Mouse (Mus musculus) thymus, adult 2 months (tissue): ENCODE measurements at regions not wholly inside any gene's neighbourhood (a gene's known extent, or its start where the extent isn't known, plus 50 kb on each side); places are given as distances from the start of the nearest gene placed in this dataset.

Source experiments
- DNase-seq: peaks from one replicate; pipeline ENCODE4 v3.0.0; 2021
- H3K27ac ChIP-seq: fragments of 200-500 bp; 2 replicates; pipeline ENCODE4 v1.5.1; 2012; ENCODE audit warnings: low read length, control low read depth; ENCODE audit not compliant: control insufficient read depth, insufficient read depth
- H3K27me3 ChIP-seq: fragments of 200-500 bp; 2 replicates; pipeline ENCODE4 v1.6.1; 2012; ENCODE audit warnings: mild to moderate bottlenecking, low read length, moderate library complexity, mixed read lengths; ENCODE audit not compliant: control insufficient read depth, insufficient read depth
- H3K36me3 ChIP-seq: fragments of 200-500 bp; 2 replicates; pipeline ENCODE4 v1.6.1; 2012; ENCODE audit warnings: mild to moderate bottlenecking, low read length, moderate library complexity; ENCODE audit not compliant: control insufficient read depth, insufficient read depth
- H3K4me1 ChIP-seq: fragments of 200-500 bp; replicated peaks from 2 replicates; pipeline ENCODE4 v1.6.1; 2012; ENCODE audit warnings: low read length; ENCODE audit not compliant: control insufficient read depth, insufficient read depth
- H3K4me3 ChIP-seq: fragments of 200-500 bp; 2 replicates; pipeline ENCODE4 v1.5.1; 2012; ENCODE audit warnings: mild to moderate bottlenecking, low read length, control low read depth, moderate library complexity; ENCODE audit not compliant: control insufficient read depth, insufficient read depth
- CTCF ChIP-seq: fragments of 200-500 bp; IDR thresholded peaks from 2 replicates; pipeline ENCODE4 v1.5.1; 2012; ENCODE audit warnings: mild to moderate bottlenecking, control low read depth, low read length, moderate library complexity, borderline replicate concordance; ENCODE audit not compliant: control insufficient read depth, poor library complexity, insufficient read depth; ENCODE audit errors: extremely low read depth
- POLR2A ChIP-seq: fragments of 200-500 bp; IDR thresholded peaks from 2 replicates; pipeline ENCODE4 v1.6.1; 2012; ENCODE audit warnings: mild to moderate bottlenecking, low read length, control low read depth, moderate library complexity; ENCODE audit not compliant: control insufficient read depth, poor library complexity, insufficient read depth; ENCODE audit errors: extremely low read depth
- WGBS: fragments of 180-500 bp; shearing (Covaris S2); methylation state at CpG from one replicate; pipeline ENCODE4 v1.1.7; 2018; 5-methylcytosine and 5-hydroxymethylcytosine counted together

- DNase-seq = no peak
- 92% methylated on average over 5 of the region's 5 CpGs for WGBS
- no peaks in the 10 kb centered on the region for H3K36me3 ChIP-seq
- H3K4me3 ChIP-seq = no peak overlapping the region
- no peak overlapping the region for H3K27ac ChIP-seq
- TF ChIP-seq CTCF = no peak
- TF ChIP-seq POLR2A = no peak
- no peaks in the 10 kb centered on the region for H3K27me3 ChIP-seq
- H3K4me1 ChIP-seq = peaks cover 11% of the 10 kb centered on the region
Measured at GRCm38 (mm10) chr7:129805340-129805739, 213.7 kb downstream of the Wdr11 start.

DNA sequence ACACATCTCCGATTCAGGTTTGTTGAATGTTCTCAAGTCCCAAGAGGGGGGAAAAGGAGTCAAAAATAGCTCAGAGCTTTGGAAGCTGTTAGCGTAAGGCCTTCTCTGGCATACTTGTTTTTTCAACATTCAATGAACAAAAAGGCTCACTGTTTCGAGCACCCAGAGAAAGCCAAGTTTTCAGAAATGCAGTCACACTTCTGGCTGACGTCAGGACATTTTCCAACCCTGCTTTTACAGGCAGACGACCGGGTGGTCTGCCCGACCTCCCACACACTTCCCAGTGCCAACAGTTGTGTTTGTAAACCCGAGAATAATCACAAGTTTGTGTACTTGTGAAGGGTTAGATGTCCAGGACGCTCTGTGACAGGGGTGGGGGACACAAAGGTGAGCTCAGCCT lies 218.5 kb downstream of the Wdr11 start:
- DNase-seq = no peak
- no peaks in the 10 kb centered on the region for H3K27me3 ChIP-seq
- TF ChIP-seq POLR2A = no peak
- no peak for TF ChIP-seq CTCF
- 93% methylated on average over 9 of the region's 9 CpGs for WGBS
- no peak overlapping the region for H3K4me3 ChIP-seq
- peaks cover 10% of the 10 kb centered on the region for H3K4me1 ChIP-seq
- H3K27ac ChIP-seq = no peak overlapping the region
- no peaks in the 10 kb centered on the region for H3K36me3 ChIP-seq

- H3K36me3 ChIP-seq = no peaks in the 10 kb centered on the region
- 95% methylated on average over 4 of the region's 4 CpGs for WGBS
- no peak overlapping the region for H3K4me3 ChIP-seq
- H3K27ac ChIP-seq = no peak overlapping the region
- DNase-seq = no peak
- peaks cover 10% of the 10 kb centered on the region for H3K4me1 ChIP-seq
- H3K27me3 ChIP-seq = no peaks in the 10 kb centered on the region
- TF ChIP-seq CTCF (no peak), POLR2A (no peak)
Measured at GRCm38 (mm10) chr7:129810565-129810964, 218.9 kb downstream of the Wdr11 start.

GRCm38 (mm10) chr7:129814149-129814860 lies 222.6 kb downstream of the Wdr11 start:
- Histone ChIP-seq H3K27me3 (no peaks in the 10 kb centered on the region), H3K4me3 (no peak overlapping the region), H3K4me1 (peaks cover 10% of the 10 kb centered on the region), H3K36me3 (no peaks in the 10 kb centered on the region), H3K27ac (peak overlapping the region; percentile 96)
- WGBS = 8% methylated on average over 6 of the region's 6 CpGs
- TF ChIP-seq CTCF = no peak
- DNase-seq = peak; percentile 14

DNA sequence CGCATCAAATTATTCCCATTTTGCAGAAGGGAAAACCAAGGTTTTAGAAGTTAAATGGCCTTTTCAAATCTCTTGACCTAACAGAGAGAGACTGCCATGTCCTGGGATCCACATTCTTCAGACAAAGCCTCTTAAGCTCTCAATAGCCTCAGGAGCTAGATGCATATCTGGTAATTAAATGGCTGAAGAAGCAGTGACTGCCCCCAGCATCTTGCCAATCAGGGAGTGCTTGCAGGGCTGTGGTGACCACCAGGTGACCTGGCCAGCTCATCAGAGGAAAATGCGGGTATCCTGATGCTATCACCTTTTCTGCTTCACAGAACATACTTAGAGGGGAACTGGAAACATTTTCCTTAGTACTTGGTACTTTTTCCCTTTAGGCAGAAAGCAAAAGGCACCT lies 227.2 kb downstream of the Wdr11 start:
- 92% methylated on average over 2 of the region's 2 CpGs for WGBS
- Histone ChIP-seq H3K27ac (no peak overlapping the region), H3K27me3 (no peaks in the 10 kb centered on the region), H3K36me3 (no peaks in the 10 kb centered on the region), H3K4me3 (no peak overlapping the region), H3K4me1 (peaks cover 9% of the 10 kb centered on the region)
- no peak for DNase-seq
- TF ChIP-seq POLR2A (no peak), CTCF (no peak)

DNA sequence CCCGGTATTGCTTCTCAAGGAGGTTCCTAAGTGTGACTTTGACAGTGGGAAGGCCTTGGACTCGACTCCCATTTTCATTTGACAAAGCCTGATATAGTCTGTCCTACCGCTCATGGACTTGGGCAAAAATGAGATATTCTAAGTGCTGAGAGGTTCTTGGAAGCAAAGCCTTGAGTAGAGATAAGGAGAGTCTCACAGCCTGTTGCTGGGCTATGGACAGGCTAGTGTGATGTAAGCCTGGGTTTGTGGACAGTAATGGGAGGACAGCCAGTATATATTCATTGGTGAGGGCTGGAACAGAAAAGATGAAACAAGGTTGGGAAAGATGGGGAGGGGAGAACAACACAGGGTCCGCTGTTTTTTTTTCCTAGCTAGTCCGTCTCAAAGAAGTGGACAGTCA lies 228.0 kb downstream of the Wdr11 start:
- Histone ChIP-seq H3K36me3 (no peaks in the 10 kb centered on the region), H3K27ac (no peak overlapping the region), H3K4me3 (no peak overlapping the region), H3K4me1 (peaks cover 2% of the 10 kb centered on the region), H3K27me3 (no peaks in the 10 kb centered on the region)
- 92% methylated on average over 5 of the region's 5 CpGs for WGBS
- TF ChIP-seq POLR2A = no peak
- TF ChIP-seq CTCF = no peak
- DNase-seq = no peak

GRCm38 (mm10) chr7:129828970-129829369 lies 237.3 kb downstream of the Wdr11 start:
- TF ChIP-seq CTCF (no peak), POLR2A (no peak)
- no peak overlapping the region for H3K4me3 ChIP-seq
- DNase-seq = no peak
- WGBS = 94% methylated on average over 1 of the region's 1 CpGs
- no peaks in the 10 kb centered on the region for H3K36me3 ChIP-seq
- peaks cover 5% of the 10 kb centered on the region for H3K4me1 ChIP-seq
- H3K27ac ChIP-seq = no peak overlapping the region
- no peaks in the 10 kb centered on the region for H3K27me3 ChIP-seq
